ENCODE assay signal across 8 mouse cellular contexts in genomic region chr6:28135411-28136233, GRCm38 (mm10). TPM values are rescaled to one million over a fixed set of nuclear protein-coding genes. Genes with fewer than 3 reads are reported as not detected.
DNase-seq lines count a peak whose midpoint lies in the region; ATAC-seq lines count a peak whose summit lies in the region.

No protein-coding gene starts in this region.

- H3K4me2 ChIP-seq in hindbrain, embryonic 11.5 days (replicated peaks; ENCODE audit: low read depth, low read length): peak overlapping the region; percentile 94

- peaks cover 30% of the 10 kb centered on the region for H3K27me3 ChIP-seq in hindbrain, embryonic 11.5 days (ENCODE audit: control insufficient read depth, insufficient read depth, low read length)

- H3K4me3 ChIP-seq in hindbrain, embryonic 11.5 days (ENCODE audit: low read depth, low read length): peak overlapping the region; percentile 51

- H3K9ac ChIP-seq in hindbrain, embryonic 11.5 days (ENCODE audit: low read depth, low read length): peak overlapping the region; percentile 29

- H3K4me1 ChIP-seq in hindbrain, embryonic 11.5 days (replicated peaks; ENCODE audit: control insufficient read depth, insufficient read depth, low read length): no peaks in the 10 kb centered on the region

- no peak overlapping the region for H3K27ac ChIP-seq in hindbrain, embryonic 11.5 days (ENCODE audit: low read depth, low read length)

- no peaks in the 10 kb centered on the region for H3K9me3 ChIP-seq in hindbrain, embryonic 11.5 days (ENCODE audit: control insufficient read depth, low read length)

- peak; percentile 57 for DNase-seq in MN1 (ENCODE audit: low spot score)
- peak; percentile 76 for DNase-seq in cerebellum, adult 8-10 months
- peak; percentile 93 for DNase-seq in hindbrain, embryonic 11.5 days (ENCODE audit: low spot score)
- peak; percentile 87 to 92 for DNase-seq in layer of hippocampus, postnatal 10 days (ENCODE audit: low spot score in 2 of 2)
- peak; percentile 77 for DNase-seq in lung, postnatal 10 days
- DNase-seq in ovary, postnatal 36 days (ENCODE audit: low spot score): peak; percentile 77
- DNase-seq in thymus, postnatal 25 days: peak; percentile 73

- H3K36me3 ChIP-seq in hindbrain, embryonic 11.5 days (ENCODE audit: control insufficient read depth, insufficient read depth, low read length): no peaks in the 10 kb centered on the region

- ATAC-seq in frontal cortex, adult (ENCODE audit: low TSS enrichment): peak; percentile 76
- peak; percentile 89 for ATAC-seq in hindbrain, embryonic 11.5 days (ENCODE audit: low FRiP score)

- WGBS in hindbrain, embryonic 11.5 days: under 1% methylated on average over 37 of the region's 37 CpGs

RNA-seq across cellular contexts. Expression of gene Grm8, which starts 0.6 kb away (rescaled TPM):
- 1.5 and 1.9 TPM in 2 replicates for polyA plus RNA-seq in hindbrain, embryonic 11.5 days (2014; fragmentation: Nextera tagmentation; extraction: Ambion mirVana)
- total RNA-seq in layer of hippocampus, postnatal 10 days (2021): 1 to 10 TPM; 7.9 to 9.8 TPM
